Mouse (Mus musculus) megakaryocyte progenitor cell, adult 5-6 weeks (primary cell): ENCODE data around the gene U2af1l4. TPM values are rescaled to one million over a fixed set of nuclear protein-coding genes. Genes with fewer than 3 reads are reported as not detected.
A peak's percentile ranks its signal among the peaks of the same experiment; 100 is the strongest.

Experiments used
- ATAC-seq: replicated peaks from 2 replicates; pipeline ENCODE4 v1.8.0; 2016; ENCODE audit warnings: mild to moderate bottlenecking, moderate TSS enrichment, inconsistent platforms; ENCODE audit not compliant: poor library complexity
- total RNA-seq, 2 experiments: library from RNA; stranded (forward) in 1 of 2; stranded (reverse) in 1 of 2; fragments of 157-497, 149-512 nt in 1 of 2; fragments of 200-1000 nt in 1 of 2; gene quantifications; 2 replicates each; pipeline versions ENCODE4 v1.2.3 to v1.2.4; 2015 to 2017

The U2af1l4 gene
- total RNA-seq, 2 experiments from 2014 or later, result 21.4 to 86.9 TPM

DNA sequence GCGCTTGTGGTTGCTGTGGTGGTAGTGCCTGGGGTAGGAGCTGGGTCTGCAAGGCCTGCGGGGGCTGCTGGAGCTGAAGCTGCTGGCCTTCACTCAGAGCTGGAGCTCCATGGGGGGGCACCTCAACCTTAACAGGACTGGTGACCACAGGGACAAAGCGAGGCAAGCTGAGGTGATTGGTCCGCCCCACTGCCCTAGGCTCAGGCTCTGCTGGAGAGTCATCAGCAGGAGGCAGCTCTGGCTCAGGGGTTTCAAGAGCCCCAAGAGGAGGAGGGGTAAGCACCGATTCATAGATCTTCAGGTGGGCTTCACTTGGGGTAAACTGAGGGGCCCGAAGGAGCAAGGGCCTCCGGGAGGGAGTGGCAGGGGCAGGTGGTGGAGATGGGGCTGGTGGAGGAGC, 22.1 kb downstream of the U2af1l4 start:
- no peak for ATAC-seq

DNA sequence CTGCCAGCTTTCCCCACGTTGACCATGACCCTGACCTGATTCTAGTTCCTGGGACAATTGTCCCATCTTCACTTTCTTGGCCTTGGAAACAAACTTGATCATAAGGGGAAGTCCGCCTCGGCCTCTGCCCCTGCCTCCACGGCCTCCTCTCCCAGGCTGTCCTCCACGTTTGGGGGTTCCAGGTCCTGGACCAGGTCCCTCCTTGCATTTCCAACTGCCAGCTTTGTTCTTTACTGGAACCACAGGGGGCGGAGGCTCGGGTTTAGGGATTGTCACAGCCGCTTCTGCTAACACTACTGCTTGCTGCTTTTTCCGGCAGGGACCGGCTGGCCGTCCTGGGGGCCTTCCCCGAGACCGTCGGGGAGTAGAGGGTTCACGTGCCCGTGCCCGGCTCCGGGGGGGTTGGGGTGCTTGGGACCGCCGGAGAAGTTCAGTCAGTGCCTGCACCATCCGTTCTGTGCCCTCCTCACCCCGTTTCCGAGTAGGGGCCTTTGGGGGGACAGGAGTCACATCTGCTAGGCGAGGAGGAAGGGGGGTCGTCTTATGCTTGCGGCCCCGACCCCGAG, 23.4 kb downstream of the U2af1l4 start:
- no peak for ATAC-seq

DNA sequence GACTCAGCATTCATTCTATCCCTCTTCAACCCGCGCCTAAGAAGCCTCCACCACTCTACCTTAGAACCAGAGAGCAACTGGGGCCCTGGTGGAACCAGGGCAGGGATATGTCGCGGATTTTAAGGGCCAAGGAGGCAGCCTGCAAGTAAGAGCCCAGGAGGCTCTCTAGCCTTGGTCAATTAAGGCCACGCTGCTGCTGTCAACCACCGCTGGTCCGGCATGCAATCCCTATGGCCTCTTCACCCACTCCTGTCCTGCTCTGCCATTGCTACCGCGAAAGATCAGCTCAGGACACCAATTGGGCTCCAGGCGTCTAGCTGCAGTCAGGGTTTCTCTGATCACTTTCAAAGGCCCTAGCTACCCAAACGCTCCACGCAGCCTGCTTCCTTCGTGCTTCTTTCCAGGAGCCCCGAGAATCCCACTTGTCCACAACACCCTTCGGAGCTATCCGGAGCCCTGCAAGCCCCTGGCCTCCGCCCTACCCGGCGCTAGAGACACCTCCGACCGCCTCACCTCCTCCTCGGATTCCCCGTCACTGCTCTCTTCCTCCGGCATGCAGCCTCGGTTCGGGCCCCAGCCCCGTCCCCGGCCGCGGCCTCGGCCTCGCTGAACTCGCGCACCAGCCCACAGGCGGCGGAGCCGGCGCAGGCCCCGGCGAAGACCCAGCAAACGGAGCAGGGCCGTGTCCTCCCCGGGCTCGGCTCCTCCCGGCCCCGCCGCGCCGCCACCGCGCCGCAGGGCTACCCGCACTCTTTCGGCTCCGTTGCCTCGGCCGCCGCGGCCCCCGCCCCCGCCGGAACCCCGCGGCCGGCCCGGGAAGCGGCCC, 25.0 kb downstream of the U2af1l4 start:
- no peak for ATAC-seq

DNA sequence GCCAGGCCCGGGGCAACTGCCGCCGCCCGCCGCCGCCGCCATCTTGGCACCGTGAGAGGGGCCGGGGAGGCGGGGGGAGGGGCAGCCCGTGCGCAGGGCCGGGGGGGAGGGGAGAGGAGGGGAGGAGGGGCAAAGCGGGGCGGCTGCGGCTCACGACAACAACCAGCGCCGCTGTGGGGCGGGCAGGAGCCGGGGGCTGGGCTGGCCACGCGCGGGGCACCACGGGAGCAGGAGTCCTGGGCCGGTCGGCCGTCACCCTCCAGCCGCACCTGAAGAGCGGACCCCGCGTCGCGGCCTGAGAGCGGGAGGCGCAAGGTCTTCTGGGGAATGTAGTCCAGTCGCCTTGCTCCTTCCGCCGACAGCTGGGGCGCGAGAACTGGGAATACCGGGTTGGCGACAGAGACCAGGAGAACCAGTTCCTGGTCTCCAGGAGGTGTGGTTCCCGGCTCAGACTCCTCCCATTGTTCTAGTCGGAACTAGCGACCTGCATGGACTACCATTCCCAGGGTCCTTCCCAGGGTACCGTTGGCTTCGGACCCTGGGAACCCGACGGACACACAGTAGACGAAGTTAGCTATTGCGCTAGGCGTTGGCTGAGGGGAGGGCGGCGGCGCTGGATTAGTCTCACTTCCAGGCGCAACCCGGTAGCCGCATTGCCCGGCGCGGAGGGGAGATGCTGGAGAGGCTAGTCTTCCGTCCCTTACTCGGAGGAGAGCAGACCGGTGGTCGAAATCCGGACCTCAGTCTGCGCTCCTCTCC, 25.8 kb downstream of the U2af1l4 start, which contains the start of gene Kmt2b:
Kmt2b (minus strand) TSS at position 51 of the 759 bp plus-strand sequence.
- peak; percentile 83 for ATAC-seq

DNA sequence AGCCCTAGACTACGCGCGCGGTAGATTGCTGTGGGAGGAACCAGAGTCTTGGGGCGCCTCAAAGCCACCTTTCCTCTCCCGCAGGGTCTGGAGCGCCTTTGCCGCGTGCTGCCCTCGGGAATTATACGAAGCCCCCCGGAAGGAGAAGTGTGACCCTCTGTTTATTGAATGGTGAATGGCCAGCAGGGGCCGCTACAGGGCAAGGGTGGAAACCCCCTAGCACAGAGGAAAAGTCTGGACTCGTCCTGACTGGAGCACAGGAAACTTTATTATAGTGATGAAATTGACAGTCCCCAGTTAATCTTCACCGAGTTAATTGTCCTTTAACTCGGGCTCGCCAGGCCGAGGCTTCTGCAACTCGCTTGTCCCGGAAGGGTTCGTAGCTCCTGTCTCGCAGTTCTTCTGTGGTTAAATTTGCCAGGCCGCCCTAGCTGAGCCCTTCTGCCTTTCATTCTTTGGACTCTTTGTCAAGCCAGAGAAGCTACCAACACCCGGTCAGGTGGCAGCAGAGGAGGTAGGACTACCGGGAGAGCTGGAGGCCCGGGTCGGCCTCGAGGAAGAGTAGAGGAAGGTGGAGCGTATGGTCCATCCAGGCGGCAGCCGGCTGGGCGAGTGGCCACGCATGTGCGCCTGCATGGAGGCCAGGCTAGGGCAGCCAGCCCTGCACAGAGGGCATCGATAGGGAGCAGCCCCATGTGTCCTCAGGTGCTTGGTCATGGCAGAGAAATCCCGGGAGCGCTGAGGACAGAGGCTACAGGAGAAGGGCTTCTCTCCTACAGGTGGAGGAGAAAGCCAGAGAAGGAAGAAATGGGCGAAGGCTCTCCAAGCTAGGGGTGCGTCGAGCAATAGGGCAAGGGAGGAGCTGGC, 26.6 kb downstream of the U2af1l4 start:
- peak; percentile 65 for ATAC-seq

DNA sequence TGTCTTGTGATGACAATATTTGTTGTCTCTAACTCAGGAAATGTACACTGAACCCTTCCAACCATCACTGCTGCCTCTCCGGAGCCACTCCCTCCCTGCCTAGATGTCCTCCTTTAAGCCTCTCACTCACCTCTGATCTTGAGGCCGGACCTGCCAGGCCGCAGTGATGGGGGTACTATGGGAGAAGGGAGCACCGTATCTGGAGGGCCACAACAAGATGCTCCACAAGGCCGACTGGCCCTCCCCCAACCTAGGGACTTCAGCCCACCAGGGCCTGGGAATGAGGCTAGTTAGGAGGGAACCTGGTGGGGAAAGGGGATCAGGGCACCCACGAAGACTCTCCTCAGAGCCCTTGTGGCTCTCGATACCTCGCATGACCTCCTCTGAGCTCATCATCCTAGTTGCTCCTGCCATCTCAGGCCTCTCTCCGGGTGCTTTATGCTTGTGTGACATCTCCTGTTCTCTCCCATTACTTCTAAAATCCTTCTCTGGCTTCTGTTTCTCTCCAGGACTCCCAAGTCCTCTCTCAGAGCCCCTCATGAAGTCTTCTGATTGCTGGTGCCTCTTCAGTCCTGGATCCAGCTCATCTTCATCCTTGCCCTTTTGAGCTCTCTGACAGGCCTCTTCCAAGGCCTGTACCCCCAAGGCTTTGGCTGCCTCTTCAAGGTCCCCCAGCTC, 28.0 kb downstream of the U2af1l4 start:
- no peak for ATAC-seq

DNA sequence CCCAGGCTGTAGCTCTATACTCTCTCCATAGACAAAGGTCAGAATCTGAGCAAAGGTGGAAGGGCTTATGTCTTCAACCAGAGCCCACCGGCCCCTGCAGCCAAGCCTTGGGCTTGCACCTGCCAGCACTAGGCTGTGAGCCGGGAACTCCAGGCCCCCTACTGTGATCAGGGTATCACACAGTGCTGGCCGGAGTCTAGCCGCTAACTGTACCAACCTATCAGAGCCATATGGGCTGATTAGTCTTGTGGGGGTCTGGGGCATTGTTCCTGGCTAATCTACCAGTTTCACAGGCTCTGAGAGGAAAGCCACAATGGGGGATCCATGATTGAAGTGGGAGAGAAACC, 28.5 kb downstream of the U2af1l4 start:
- ATAC-seq, result no peak

DNA sequence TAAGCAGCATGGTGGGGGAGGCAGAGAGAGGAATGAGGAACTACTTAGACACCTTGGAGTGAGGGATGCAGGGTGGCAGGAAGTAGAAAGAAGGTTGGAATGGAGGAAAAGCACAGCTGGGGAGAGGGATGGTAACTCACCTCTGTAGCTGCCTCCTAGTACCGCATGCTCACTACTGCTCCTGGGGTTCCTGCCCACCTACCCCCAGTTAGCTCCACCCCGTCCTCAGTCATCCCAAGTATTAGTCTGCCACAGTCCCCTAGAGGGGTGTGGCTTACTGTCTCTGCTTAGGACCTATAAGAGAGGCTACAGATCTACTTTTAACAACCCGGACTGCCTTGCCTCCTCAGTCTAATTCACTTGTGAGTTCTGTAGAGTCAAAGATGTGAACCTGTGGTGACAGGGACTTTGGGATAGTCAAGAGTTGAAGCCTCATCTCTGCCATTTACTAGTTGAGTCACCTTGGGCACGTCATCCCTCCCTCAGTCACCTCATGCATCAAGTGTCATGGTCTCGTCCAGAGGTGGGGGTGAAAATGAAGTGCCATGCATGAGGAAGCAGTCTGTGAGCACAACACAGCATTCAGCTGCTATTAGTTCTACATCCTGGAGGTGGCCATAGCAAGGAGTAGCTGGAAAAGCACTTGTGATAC, 29.8 kb downstream of the U2af1l4 start:
- no peak for ATAC-seq

DNA sequence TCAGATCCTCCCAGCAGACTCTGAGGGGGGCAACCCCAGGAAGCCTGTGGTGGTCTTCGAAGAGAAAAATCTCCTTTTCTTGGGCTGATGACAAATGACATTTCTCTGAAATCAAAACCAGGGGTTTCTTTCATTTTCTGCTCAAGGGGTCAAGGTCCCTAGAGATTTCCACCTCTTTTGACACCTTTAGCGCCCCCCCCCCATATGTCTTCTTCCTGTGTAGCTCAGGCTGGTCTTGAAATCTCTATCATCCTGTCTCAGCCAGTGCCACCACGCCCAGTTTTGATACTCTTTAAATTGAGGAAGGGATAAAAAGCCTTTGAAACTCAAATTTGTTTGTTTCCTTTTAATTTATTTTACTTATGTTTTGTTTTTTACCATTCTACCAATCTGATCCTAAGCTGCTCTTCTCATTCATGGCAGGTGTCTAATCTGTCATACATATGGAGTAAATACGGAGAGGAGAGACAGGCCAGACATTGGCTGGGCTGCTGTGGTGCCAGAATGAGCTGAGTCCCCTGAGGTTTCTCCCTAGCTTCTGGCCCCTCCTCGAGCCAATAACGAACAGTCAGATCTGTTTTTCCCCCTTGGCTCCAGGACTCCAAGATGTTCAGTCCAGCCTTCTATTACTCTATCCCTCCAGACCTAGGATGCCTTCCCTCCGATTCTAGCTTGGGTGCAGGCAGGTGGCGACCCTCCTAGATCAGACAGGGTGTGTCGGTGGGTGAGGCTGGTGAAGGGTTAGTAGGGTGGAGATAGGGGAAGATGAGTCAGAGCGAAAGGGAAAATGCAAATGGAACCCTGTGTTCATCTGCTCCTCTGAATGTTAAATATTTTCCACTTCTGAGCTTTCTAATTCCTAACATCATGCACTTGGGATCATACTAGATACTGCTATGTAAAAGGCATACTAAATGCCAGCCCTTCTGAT, 30.7 kb downstream of the U2af1l4 start:
- ATAC-seq, result no peak

DNA sequence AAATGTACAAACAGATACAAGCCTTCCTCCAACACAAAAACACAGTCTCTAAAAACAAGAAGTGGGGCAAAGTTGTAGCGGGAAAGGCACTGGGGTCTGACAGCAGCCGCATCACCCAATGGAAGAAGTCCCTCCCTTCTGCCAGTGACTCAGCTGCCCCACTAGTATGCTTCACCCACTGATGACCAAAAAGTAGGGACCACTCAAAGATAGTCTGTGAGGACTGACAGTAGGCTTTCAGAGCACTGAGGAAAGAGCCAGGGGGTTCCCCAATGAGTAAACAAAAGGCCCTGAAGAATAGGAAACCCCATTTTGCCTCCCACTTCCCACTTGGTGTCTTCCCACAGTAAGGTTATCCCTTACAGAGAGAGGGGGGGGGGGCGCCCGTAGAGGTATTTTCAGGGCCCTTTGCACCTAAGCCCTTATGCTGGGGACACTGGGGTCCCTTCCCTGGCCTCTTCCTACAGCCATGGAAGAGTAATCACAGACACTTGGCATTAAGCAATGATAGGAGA, 31.5 kb downstream of the U2af1l4 start:
- ATAC-seq, result no peak

DNA sequence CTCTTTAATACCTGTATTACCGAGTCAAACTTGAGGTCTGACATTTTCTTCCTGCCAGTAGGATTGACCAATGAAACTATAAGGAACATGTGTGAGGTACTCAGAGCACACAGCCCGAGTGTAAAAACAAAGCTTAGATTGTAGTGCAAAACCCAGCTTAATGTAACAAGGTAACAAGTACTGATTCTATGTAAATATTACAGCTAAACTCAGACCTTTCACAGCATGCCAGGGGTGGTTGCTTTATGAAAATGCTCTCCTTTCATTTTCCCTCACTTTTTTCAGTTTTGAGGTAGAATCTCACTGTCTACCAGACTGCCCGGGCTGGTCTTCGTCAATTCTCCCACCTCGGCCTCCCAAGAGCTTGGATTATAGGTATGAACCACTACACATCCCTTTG, 33.0 kb downstream of the U2af1l4 start:
- no peak for ATAC-seq

DNA sequence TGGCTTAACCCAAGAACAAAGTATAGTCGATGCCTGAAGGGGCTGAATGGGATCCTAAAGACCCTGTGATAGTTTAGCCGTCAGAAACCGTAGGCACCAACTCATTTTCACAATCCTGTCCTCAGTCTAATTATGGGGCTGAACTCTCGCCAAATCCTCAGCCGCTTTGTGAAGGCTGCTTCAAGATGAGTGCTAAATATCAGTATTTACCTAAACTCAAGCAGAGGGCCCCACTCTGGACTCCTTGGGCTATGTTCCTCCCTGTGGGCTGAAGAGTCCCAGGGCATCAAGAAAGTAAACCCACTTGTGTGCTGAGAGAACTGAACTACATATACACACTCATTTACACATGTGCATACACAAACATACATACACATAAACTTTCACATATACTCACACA, 33.7 kb downstream of the U2af1l4 start:
- ATAC-seq, result no peak

DNA sequence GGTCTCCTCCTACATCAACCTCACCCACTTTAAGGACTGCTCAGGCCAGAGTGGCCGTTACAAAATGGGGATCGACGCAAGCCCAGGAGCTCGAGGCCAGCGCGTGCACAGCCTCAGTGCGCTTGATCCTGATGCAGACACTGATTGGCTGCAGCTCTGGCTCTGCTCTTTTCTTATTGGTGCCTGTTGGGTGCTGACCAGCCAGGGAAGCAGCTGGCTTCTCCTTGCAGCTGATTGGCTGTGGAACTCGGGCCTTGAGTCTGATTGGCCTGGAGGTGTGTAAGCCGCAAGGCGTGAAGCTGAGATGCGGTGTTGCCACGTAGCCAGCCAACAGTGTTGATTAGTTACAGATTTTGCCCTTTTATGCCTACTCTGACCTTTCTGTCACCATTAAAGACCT, 35.7 kb downstream of the U2af1l4 start, which contains the start of gene Zbtb32:
Zbtb32 (minus strand) TSS at position 124 of the 400 bp plus-strand sequence.
- ATAC-seq, result no peak

DNA sequence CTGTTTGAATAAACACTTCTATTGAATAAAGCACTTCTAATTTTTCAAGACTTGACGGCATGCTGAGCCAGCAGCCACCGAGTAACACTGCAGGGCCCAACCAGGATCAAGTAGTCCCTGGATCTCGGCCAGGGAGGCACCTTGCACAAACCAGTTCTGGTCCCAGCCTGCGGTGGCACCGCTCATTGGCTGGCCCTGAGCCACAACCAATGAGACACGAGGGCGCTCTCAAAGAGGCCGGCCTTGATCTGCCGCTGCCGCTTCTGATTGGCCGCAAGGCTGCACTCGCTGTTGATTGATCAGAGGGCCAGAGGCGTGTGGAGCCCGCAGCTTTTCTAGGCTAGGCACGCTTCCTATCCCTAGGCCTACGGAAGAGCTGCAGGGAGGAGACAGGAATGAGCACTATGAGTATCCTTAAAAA, 36.8 kb downstream of the U2af1l4 start:
- peak; percentile 99 for ATAC-seq

DNA sequence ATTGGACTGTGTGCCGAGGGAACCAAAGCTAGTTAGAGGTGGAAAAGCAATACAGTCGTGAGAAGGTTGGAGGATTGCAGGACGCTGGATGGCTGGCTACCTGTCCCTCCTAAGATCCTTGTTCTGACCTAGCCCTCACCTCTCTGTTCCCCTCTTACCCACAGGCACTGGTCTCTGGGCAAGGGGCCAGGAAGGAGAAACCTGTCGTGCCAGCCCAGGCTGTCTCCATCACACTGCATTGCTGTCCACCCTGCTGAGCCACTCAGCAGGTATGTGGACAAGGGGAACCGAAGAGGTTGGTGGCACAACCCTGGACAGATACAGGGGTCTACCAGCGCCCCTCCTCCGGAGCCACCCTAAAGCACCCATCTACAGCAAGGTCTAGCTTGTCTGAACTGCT, 37.5 kb downstream of the U2af1l4 start:
- no peak for ATAC-seq

DNA sequence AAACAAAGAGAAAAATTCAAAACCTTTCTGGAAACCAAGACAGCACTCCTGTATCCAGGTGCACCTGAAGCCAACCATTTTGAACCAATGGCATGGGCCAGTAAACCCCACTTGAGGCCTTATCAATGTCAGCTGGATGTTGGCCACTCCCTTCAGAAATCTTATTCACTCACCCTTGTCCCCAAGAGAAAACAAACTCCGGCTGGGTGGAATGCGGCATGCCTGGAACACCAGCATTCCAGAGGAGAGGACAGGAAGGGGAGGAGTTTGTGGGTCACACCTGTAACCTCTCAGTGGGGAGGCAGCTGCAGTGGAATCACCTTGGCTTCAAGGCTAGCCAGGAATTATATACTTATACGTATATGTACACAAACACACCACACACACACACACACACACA, 39.5 kb downstream of the U2af1l4 start:
- no peak for ATAC-seq

DNA sequence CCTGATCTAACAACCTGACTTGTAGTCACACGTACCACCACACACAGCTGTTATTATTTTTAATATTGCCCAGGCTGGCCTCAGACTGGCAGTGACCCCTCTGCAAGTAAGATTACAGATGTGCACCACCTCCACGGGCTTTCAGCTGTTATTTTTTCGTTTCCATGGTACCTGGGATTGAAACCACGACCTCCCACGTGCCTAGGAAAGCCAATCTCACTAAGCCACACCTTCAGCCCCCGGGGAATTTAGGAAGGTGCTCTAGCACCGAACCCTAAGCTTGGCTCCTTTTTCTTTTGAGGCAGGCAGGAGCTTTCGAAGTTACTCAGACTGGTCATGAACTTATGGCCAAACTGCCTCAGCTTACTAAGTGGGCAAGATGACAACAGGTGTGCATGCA, 41.3 kb downstream of the U2af1l4 start:
- no peak for ATAC-seq

DNA sequence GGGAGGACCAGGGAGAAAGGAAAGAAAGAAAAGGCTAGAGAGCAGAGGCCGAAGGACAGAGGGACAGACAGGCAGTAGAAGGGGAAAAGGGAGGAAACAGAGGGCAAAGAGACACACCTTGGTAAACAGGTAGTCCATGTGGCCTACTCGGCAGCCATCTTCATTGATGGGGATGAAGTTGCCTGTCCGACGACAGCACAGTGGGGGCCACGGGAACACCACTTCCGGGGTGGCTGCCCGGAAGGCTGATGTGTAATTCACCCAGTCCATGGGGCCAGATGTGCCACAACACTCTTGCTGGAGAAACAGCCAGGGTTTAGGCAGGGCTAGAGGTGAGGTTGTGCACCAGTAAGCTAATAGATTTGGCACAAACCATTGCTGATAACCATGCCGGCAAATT, 41.8 kb downstream of the U2af1l4 start:
- ATAC-seq, result no peak
